Mouse (Mus musculus): Measurements from ENCODE around the gene Gm28047. TPM values are rescaled to one million over a fixed set of nuclear protein-coding genes. Genes with fewer than 3 reads are reported as not detected.

Gm28047 gene
- polyA plus RNA-seq, 1 experiment from 2014 or later: not detected

GRCm38 (mm10) chr15:102516293-102516692 is 108.6 kb downstream of the Gm28047 start:
- Histone ChIP-seq H3K9ac (ENCODE audit: low read depth, low read length) (peak overlapping the region; percentile 74), H3K27ac (ENCODE audit: low read length) (peak overlapping the region; percentile 69), H3K4me2 (ENCODE audit: low read depth, low read length) (peak overlapping the region; percentile 92), H3K9me3 (ENCODE audit: control insufficient read depth, low read length) (no peaks in the 10 kb centered on the region), H3K4me1 (ENCODE audit: control insufficient read depth, insufficient read depth, low read length) (peaks cover 30% of the 10 kb centered on the region), H3K36me3 (ENCODE audit: control insufficient read depth, insufficient read depth, low read length) (no peaks in the 10 kb centered on the region), H3K4me3 (ENCODE audit: low read length) (peak overlapping the region; percentile 71), H3K27me3 (replicated peaks; ENCODE audit: control insufficient read depth, insufficient read depth, low read length) (no peaks in the 10 kb centered on the region)
- no peak for ATAC-seq
- 5% methylated on average over 12 of the region's 12 CpGs for whole genome bisulfite sequencing

- Histone ChIP-seq H3K27me3 (replicated peaks; ENCODE audit: control insufficient read depth, insufficient read depth, low read length) (no peaks in the 10 kb centered on the region), H3K27ac (ENCODE audit: low read length) (no peak overlapping the region; the same call in 1 of the 2 replicates), H3K4me3 (ENCODE audit: low read length) (peak overlapping the region; percentile 71), H3K4me1 (ENCODE audit: control insufficient read depth, insufficient read depth, low read length) (peaks cover 34% of the 10 kb centered on the region), H3K36me3 (ENCODE audit: control insufficient read depth, insufficient read depth, low read length) (no peaks in the 10 kb centered on the region), H3K9ac (ENCODE audit: low read depth, low read length) (peak overlapping the region; percentile 74; the same call in 1 of the 2 replicates), H3K4me2 (ENCODE audit: low read depth, low read length) (peak overlapping the region; percentile 92), H3K9me3 (ENCODE audit: control insufficient read depth, low read length) (no peaks in the 10 kb centered on the region)
- ATAC-seq: no peak
- WGBS: 56% methylated on average over 4 of the region's 4 CpGs
Observed at GRCm38 (mm10) chr15:102515791-102516190, 109.1 kb downstream of the Gm28047 start.

- Histone ChIP-seq H3K27me3 (replicated peaks; ENCODE audit: control insufficient read depth, insufficient read depth, low read length) (no peaks in the 10 kb centered on the region), H3K4me2 (ENCODE audit: low read depth, low read length) (no peak overlapping the region), H3K36me3 (ENCODE audit: control insufficient read depth, insufficient read depth, low read length) (no peaks in the 10 kb centered on the region), H3K4me3 (ENCODE audit: low read length) (no peak overlapping the region), H3K9me3 (ENCODE audit: control insufficient read depth, low read length) (no peaks in the 10 kb centered on the region), H3K9ac (ENCODE audit: low read depth, low read length) (no peak overlapping the region), H3K4me1 (ENCODE audit: control insufficient read depth, insufficient read depth, low read length) (peaks cover 31% of the 10 kb centered on the region), H3K27ac (ENCODE audit: low read length) (no peak overlapping the region)
- no peak for ATAC-seq
- 90% methylated on average over 2 of the region's 2 CpGs for WGBS
Observed at GRCm38 (mm10) chr15:102515261-102515660, 109.6 kb downstream of the Gm28047 start.

GRCm38 (mm10) chr15:102513004-102513403 is 111.9 kb downstream of the Gm28047 start:
- Histone ChIP-seq H3K4me2 (ENCODE audit: low read depth, low read length) (no peak overlapping the region), H3K9ac (ENCODE audit: low read depth, low read length) (no peak overlapping the region), H3K36me3 (ENCODE audit: control insufficient read depth, insufficient read depth, low read length) (no peaks in the 10 kb centered on the region), H3K4me1 (ENCODE audit: control insufficient read depth, insufficient read depth, low read length) (peaks cover 20% of the 10 kb centered on the region), H3K27ac (ENCODE audit: low read length) (no peak overlapping the region), H3K4me3 (ENCODE audit: low read length) (no peak overlapping the region), H3K9me3 (ENCODE audit: control insufficient read depth, low read length) (no peaks in the 10 kb centered on the region), H3K27me3 (replicated peaks; ENCODE audit: control insufficient read depth, insufficient read depth, low read length) (no peaks in the 10 kb centered on the region)
- 80% methylated on average over 3 of the region's 3 CpGs for WGBS
- no peak for ATAC-seq

- H3K4me3 ChIP-seq (ENCODE audit: low read length): no peak overlapping the region
- no peak overlapping the region for H3K27ac ChIP-seq (ENCODE audit: low read length)
- no peaks in the 10 kb centered on the region for H3K9me3 ChIP-seq (ENCODE audit: control insufficient read depth, low read length)
- H3K4me2 ChIP-seq (ENCODE audit: low read depth, low read length): no peak overlapping the region
- H3K36me3 ChIP-seq (ENCODE audit: control insufficient read depth, insufficient read depth, low read length): no peaks in the 10 kb centered on the region
- no peak for ATAC-seq
- peaks cover 20% of the 10 kb centered on the region for H3K4me1 ChIP-seq (ENCODE audit: control insufficient read depth, insufficient read depth, low read length)
- no peak overlapping the region for H3K9ac ChIP-seq (ENCODE audit: low read depth, low read length)
- H3K27me3 ChIP-seq (replicated peaks; ENCODE audit: control insufficient read depth, insufficient read depth, low read length): no peaks in the 10 kb centered on the region
Observed at GRCm38 (mm10) chr15:102512471-102512870, 112.4 kb downstream of the Gm28047 start.

- 38% methylated on average over 5 of the region's 5 CpGs for WGBS
- no peak for ATAC-seq
- Histone ChIP-seq H3K4me3 (ENCODE audit: low read length) (no peak overlapping the region), H3K36me3 (ENCODE audit: control insufficient read depth, insufficient read depth, low read length) (no peaks in the 10 kb centered on the region), H3K4me1 (ENCODE audit: control insufficient read depth, insufficient read depth, low read length) (peaks cover 20% of the 10 kb centered on the region), H3K4me2 (ENCODE audit: low read depth, low read length) (no peak overlapping the region), H3K27ac (ENCODE audit: low read length) (0 out of 2 replicates have a peak overlapping the region, but pooled peaks have one; percentile 72), H3K27me3 (replicated peaks; ENCODE audit: control insufficient read depth, insufficient read depth, low read length) (no peaks in the 10 kb centered on the region), H3K9me3 (ENCODE audit: control insufficient read depth, low read length) (no peaks in the 10 kb centered on the region), H3K9ac (ENCODE audit: low read depth, low read length) (0 out of 2 replicates have a peak overlapping the region, but pooled peaks have one; percentile 35)
Observed at GRCm38 (mm10) chr15:102512010-102512409, 112.9 kb downstream of the Gm28047 start.

- H3K4me3 ChIP-seq (ENCODE audit: low read length): no peak overlapping the region
- H3K4me1 ChIP-seq (ENCODE audit: control insufficient read depth, insufficient read depth, low read length): peaks cover 22% of the 10 kb centered on the region
Observed at GRCm38 (mm10) chr15:102511285-102511833, 113.5 kb downstream of the Gm28047 start.

GRCm38 (mm10) chr15:102510590-102511284 is 114.1 kb downstream of the Gm28047 start:
- 3% methylated on average over 34 of the region's 34 CpGs for WGBS
- Histone ChIP-seq H3K27me3 (replicated peaks; ENCODE audit: control insufficient read depth, insufficient read depth, low read length) (no peaks in the 10 kb centered on the region), H3K4me1 (ENCODE audit: control insufficient read depth, insufficient read depth, low read length) (peaks cover 20% of the 10 kb centered on the region)

More at GRCm38 (mm10) chr15:102511285-102511833, 113.5 kb downstream of the Gm28047 start:
- Histone ChIP-seq H3K27ac (ENCODE audit: low read length) (peak overlapping the region; percentile 72; the same call in 1 of the 2 replicates), H3K9me3 (ENCODE audit: control insufficient read depth, low read length) (no peaks in the 10 kb centered on the region), H3K27me3 (replicated peaks; ENCODE audit: control insufficient read depth, insufficient read depth, low read length) (no peaks in the 10 kb centered on the region), H3K9ac (ENCODE audit: low read depth, low read length) (0 out of 2 replicates have a peak overlapping the region, but pooled peaks have one; percentile 0), H3K36me3 (ENCODE audit: control insufficient read depth, insufficient read depth, low read length) (no peaks in the 10 kb centered on the region), H3K4me2 (ENCODE audit: low read depth, low read length) (peak overlapping the region; percentile 98; the same call in 1 of the 2 replicates)
- WGBS: 19% methylated on average over 6 of the region's 6 CpGs
- no peak for ATAC-seq

GRCm38 (mm10) chr15:102510110-102510509 is 114.8 kb downstream of the Gm28047 start:
- peak; percentile 43 for ATAC-seq
- Histone ChIP-seq H3K4me3 (ENCODE audit: low read length) (peak overlapping the region; percentile 77), H3K27me3 (replicated peaks; ENCODE audit: control insufficient read depth, insufficient read depth, low read length) (no peaks in the 10 kb centered on the region), H3K27ac (ENCODE audit: low read length) (peak overlapping the region; percentile 72), H3K4me2 (ENCODE audit: low read depth, low read length) (peak overlapping the region; percentile 98), H3K4me1 (ENCODE audit: control insufficient read depth, insufficient read depth, low read length) (peaks cover 19% of the 10 kb centered on the region), H3K9ac (ENCODE audit: low read depth, low read length) (peak overlapping the region; percentile 77), H3K9me3 (ENCODE audit: control insufficient read depth, low read length) (no peaks in the 10 kb centered on the region), H3K36me3 (ENCODE audit: control insufficient read depth, insufficient read depth, low read length) (0 out of 2 replicates have a peak, but pooled peaks cover under 1% of the 10 kb centered on the region)
- WGBS: 6% methylated on average over 9 of the region's 9 CpGs

More at GRCm38 (mm10) chr15:102510590-102511284, 114.1 kb downstream of the Gm28047 start:
- Histone ChIP-seq H3K27ac (ENCODE audit: low read length) (peak overlapping the region; percentile 72), H3K4me3 (ENCODE audit: low read length) (peak overlapping the region; percentile 77), H3K36me3 (ENCODE audit: control insufficient read depth, insufficient read depth, low read length) (no peaks in the 10 kb centered on the region), H3K4me2 (ENCODE audit: low read depth, low read length) (peak overlapping the region; percentile 98), H3K9ac (ENCODE audit: low read depth, low read length) (peak overlapping the region; percentile 77), H3K9me3 (ENCODE audit: control insufficient read depth, low read length) (no peaks in the 10 kb centered on the region)
- ATAC-seq: peak; percentile 93

All from intestine, embryonic 16.5 days (tissue).